Mouse (Mus musculus) heart, embryonic 15.5 days (tissue): ENCODE data around the gene Tbc1d20. TPM values are rescaled to one million over a fixed set of nuclear protein-coding genes. Genes with fewer than 3 reads are reported as not detected.
"Not testable (repeated sequence)": the region's sequence is repeated elsewhere in the genome, so short reads cannot be mapped to it uniquely, and the experiment has no call there.

Experiments used
- ATAC-seq: fragments of 200-750 bp; cut with Nextera tagmentation; replicated peaks from 2 replicates; pipeline ENCODE4 v1.8.0; 2017; ENCODE audit warnings: low read depth, moderate TSS enrichment; ENCODE audit not compliant: insufficient number of reproducible peaks, insufficient read depth, low FRiP score
- H3K27ac ChIP-seq: fragments of 300-500 bp; sonication (generic); 2 replicates; pipeline ENCODE4 v1.5.1; 2015; ENCODE audit warnings: mild to moderate bottlenecking, inconsistent platforms
- H3K27me3 ChIP-seq: fragments of 300-500 bp; sonication (generic); 2 replicates; pipeline ENCODE4 v1.6.1; 2015; ENCODE audit warnings: inconsistent platforms
- H3K36me3 ChIP-seq: fragments of 300-500 bp; sonication (generic); 2 replicates; pipeline ENCODE4 v1.6.1; 2015; ENCODE audit warnings: mild to moderate bottlenecking, inconsistent platforms
- H3K4me1 ChIP-seq: fragments of 300-500 bp; sonication (generic); replicated peaks from 2 replicates; pipeline ENCODE4 v1.6.1; 2015; ENCODE audit warnings: inconsistent platforms
- H3K4me2 ChIP-seq: fragments of 300-500 bp; sonication (generic); 2 replicates; pipeline ENCODE4 v1.6.1; 2015; ENCODE audit warnings: inconsistent platforms, mild to moderate bottlenecking, moderate library complexity
- H3K4me3 ChIP-seq: fragments of 300-500 bp; sonication (generic); 2 replicates; pipeline ENCODE4 v1.5.1; 2015; ENCODE audit warnings: mild to moderate bottlenecking, inconsistent platforms
- H3K9ac ChIP-seq: fragments of 300-500 bp; sonication (generic); 2 replicates; pipeline ENCODE4 v1.6.1; 2015; ENCODE audit warnings: mild to moderate bottlenecking, inconsistent platforms
- H3K9me3 ChIP-seq: fragments of 300-500 bp; sonication (generic); replicated peaks from 2 replicates; pipeline ENCODE4 v1.6.1; 2016; ENCODE audit warnings: inconsistent platforms
- WGBS: fragments of 180-500 bp; shearing (Covaris S2); methylation state at CpG from one replicate; pipeline ENCODE4 v1.1.7; 2015; ENCODE audit warnings: mixed read lengths; 5-methylcytosine and 5-hydroxymethylcytosine counted together
- polyA plus RNA-seq: library from polyadenylated mRNA; unstranded; fragments of >200 nt; fragmentation: Nextera tagmentation; extraction: Ambion mirVana; gene quantifications from 2 replicates; pipeline ENCODE4 v1.2.1, GENCODE M21; 2015

Tbc1d20 gene
- polyA plus RNA-seq, 1 experiment from 2014 or later: 28.8 TPM

- Histone ChIP-seq H3K4me1 (peaks cover 18% of the 10 kb centered on the region), H3K36me3 (no peaks in the 10 kb centered on the region), H3K4me2 (peak within 1 kb of the TSS; percentile 94), H3K27ac (peak within 1 kb of the TSS; percentile 63), H3K9ac (peak within 1 kb of the TSS; percentile 63), H3K27me3 (no peaks in the 10 kb centered on the region), H3K4me3 (peak within 1 kb of the TSS; percentile 71), H3K9me3 (no peaks in the 10 kb centered on the region)
- WGBS: under 1% methylated on average over 51 of the region's 52 CpGs
- ATAC-seq: peak; percentile 82
Observed at GRCm38 (mm10) chr2:152343329-152344213, 49.9 kb downstream of the Tbc1d20 start, which contains the start of gene Trib3. Gene Trib3, minus strand, starts transcription at chr2:152344032.

DNA sequence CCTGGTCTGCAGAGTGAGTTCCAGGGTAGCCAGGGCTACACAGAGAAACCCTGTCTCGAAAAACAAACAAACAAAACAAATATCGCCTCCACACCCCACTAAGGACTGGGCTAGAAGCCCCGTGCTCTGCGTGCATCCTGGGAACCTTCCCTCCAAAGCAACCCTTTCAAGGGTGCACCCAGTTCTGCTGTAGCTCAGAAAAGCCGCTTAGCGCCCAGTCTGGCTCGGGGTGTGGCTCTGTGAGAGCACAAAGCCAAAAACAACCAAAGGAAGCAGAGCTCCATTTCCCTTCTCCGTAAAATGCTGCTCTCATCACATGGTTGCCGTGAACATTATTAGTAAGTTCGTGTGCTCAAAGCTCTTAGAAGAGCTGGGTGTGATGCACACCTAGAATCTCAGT is 50.7 kb downstream of the Tbc1d20 start:
- H3K27me3 ChIP-seq: no peaks in the 10 kb centered on the region
- ATAC-seq: 0 out of 2 replicates have a peak, but pooled peaks have one; percentile 11
- no peaks in the 10 kb centered on the region for H3K36me3 ChIP-seq
- H3K27ac ChIP-seq: peak overlapping the region; percentile 63
- peak overlapping the region; percentile 63 for H3K9ac ChIP-seq
- peak overlapping the region; percentile 94 for H3K4me2 ChIP-seq
- H3K4me1 ChIP-seq: peaks cover 18% of the 10 kb centered on the region
- WGBS: 8% methylated on average over 10 of the region's 10 CpGs
- peak overlapping the region; percentile 71 for H3K4me3 ChIP-seq
- no peaks in the 10 kb centered on the region for H3K9me3 ChIP-seq

- Histone ChIP-seq H3K9me3 (no peaks in the 10 kb centered on the region), H3K4me1 (peaks cover 21% of the 10 kb centered on the region), H3K36me3 (no peaks in the 10 kb centered on the region), H3K27me3 (no peaks in the 10 kb centered on the region), H3K4me2 (no peak overlapping the region), H3K4me3 (no peak overlapping the region), H3K9ac (no peak overlapping the region), H3K27ac (no peak overlapping the region)
- 66% methylated on average over 5 of the region's 5 CpGs for WGBS
- ATAC-seq: no peak
Observed at GRCm38 (mm10) chr2:152344909-152345308, 51.3 kb downstream of the Tbc1d20 start.

- no peak overlapping the region for H3K4me2 ChIP-seq
Observed at GRCm38 (mm10) chr2:152345393-152345792, 51.8 kb downstream of the Tbc1d20 start.

GRCm38 (mm10) chr2:152346776-152347465 is 53.3 kb downstream of the Tbc1d20 start:
- no peak overlapping the region for H3K4me3 ChIP-seq
- no peaks in the 10 kb centered on the region for H3K27me3 ChIP-seq
- 20% methylated on average over 9 of the region's 9 CpGs for WGBS
- no peak for ATAC-seq
- no peaks in the 10 kb centered on the region for H3K9me3 ChIP-seq
- H3K9ac ChIP-seq: no peak overlapping the region
- peaks cover 24% of the 10 kb centered on the region for H3K4me1 ChIP-seq
- no peak overlapping the region for H3K27ac ChIP-seq
- no peaks in the 10 kb centered on the region for H3K36me3 ChIP-seq
- H3K4me2 ChIP-seq: no peak overlapping the region

More at GRCm38 (mm10) chr2:152345393-152345792, 51.8 kb downstream of the Tbc1d20 start:
- H3K27ac ChIP-seq: no peak overlapping the region
- H3K4me1 ChIP-seq: peaks cover 24% of the 10 kb centered on the region
- no peak for ATAC-seq
- H3K36me3 ChIP-seq: no peaks in the 10 kb centered on the region
- no peak overlapping the region for H3K9ac ChIP-seq
- H3K9me3 ChIP-seq: no peaks in the 10 kb centered on the region
- 70% methylated on average over 6 of the region's 6 CpGs for WGBS
- no peaks in the 10 kb centered on the region for H3K27me3 ChIP-seq
- no peak overlapping the region for H3K4me3 ChIP-seq

DNA sequence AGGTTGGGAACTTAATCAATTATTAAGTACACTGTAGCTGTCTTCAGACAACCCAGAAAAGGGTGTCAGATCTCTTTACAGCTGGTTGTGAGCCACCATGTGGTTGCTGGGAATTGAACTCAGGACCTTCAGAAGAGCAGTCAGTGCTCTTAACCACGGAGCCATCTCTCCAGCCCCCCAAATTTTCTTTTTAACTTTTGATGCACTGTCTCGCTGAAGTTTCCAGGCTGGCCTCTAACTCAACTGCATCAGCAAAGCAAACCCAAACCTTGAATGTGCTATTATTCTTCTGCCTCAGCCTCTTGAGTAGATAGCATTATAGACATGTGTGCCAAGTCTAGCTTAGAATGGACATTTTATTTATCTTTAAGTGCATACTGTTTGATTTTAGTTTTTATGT is 54.1 kb downstream of the Tbc1d20 start:
- 76% methylated on average over 2 of the region's 2 CpGs for WGBS
- no peak overlapping the region for H3K27ac ChIP-seq

DNA sequence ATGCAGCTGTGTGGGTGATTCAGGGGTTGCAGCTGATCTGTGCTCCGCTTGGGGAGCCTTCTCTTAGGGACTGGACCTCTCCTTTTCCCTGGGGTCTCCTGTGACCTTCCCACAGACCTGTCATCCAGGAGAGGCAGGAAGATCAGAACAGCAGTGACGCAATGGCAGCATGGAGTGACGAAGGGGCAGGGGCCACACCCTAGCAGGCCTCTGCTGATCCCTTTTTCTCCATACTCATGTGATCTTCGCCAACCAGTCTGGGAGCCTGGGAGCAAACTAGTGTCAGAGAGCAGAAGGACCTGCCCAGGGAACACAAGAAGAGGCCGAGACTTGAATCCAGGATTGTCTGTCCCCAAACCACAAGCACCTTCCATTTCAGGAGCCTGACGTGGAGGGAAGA is 55.6 kb downstream of the Tbc1d20 start:
- Histone ChIP-seq H3K27me3 (no peaks in the 10 kb centered on the region), H3K36me3 (no peaks in the 10 kb centered on the region), H3K4me1 (peaks cover 15% of the 10 kb centered on the region), H3K9me3 (no peaks in the 10 kb centered on the region), H3K9ac (no peak overlapping the region), H3K4me2 (no peak overlapping the region), H3K27ac (no peak overlapping the region), H3K4me3 (no peak overlapping the region)
- 78% methylated on average over 6 of the region's 6 CpGs for WGBS
- no peak for ATAC-seq

More for the DNA sequence above, 54.1 kb downstream of the Tbc1d20 start:
- Histone ChIP-seq H3K4me3 (no peak overlapping the region), H3K36me3 (no peaks in the 10 kb centered on the region), H3K4me2 (no peak overlapping the region), H3K27me3 (no peaks in the 10 kb centered on the region), H3K9me3 (no peaks in the 10 kb centered on the region), H3K9ac (no peak overlapping the region), H3K4me1 (peaks cover 24% of the 10 kb centered on the region)
- ATAC-seq: no peak

DNA sequence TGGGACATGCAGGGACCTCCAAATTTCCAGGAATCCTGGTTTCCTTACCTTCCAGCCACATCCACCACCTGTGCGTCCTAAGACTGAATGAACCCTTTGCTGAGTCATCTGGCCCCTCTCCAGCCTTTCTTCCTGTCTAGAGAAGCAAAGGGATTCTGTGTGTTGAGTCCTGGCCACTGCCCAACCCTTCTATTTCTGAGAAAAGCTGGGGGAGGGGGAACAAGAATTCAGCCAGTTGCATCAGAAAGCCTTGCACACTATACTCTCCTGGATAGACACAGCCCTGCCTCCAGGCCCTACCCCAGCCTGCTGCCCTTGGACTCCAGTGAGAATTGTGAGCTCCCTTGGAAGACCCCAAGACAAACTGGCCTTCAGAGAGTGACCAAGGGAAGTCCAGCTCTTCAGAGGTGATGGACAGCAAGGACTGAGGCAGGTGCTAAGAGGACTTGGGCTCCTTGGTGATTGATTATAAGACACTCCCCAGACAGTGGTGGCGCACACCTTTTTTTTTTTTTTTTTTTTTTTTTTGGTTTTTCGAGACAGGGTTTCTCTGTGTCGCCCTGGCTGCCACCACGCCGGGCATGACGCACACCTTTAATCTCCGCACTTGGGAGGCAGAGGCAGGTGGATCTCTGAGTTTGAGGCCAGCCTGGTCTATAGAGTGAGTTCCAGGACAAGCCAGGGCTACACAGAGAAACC is 56.4 kb downstream of the Tbc1d20 start:
- Histone ChIP-seq H3K4me2 (no peak overlapping the region), H3K27me3 (no peaks in the 10 kb centered on the region), H3K4me3 (no peak overlapping the region), H3K4me1 (peaks cover 11% of the 10 kb centered on the region), H3K27ac (no peak overlapping the region), H3K36me3 (no peaks in the 10 kb centered on the region), H3K9me3 (no peaks in the 10 kb centered on the region), H3K9ac (no peak overlapping the region)
- WGBS: 84% methylated on average over 8 of the region's 8 CpGs
- ATAC-seq: peak; percentile 51; the same call in 1 of the 2 replicates

DNA sequence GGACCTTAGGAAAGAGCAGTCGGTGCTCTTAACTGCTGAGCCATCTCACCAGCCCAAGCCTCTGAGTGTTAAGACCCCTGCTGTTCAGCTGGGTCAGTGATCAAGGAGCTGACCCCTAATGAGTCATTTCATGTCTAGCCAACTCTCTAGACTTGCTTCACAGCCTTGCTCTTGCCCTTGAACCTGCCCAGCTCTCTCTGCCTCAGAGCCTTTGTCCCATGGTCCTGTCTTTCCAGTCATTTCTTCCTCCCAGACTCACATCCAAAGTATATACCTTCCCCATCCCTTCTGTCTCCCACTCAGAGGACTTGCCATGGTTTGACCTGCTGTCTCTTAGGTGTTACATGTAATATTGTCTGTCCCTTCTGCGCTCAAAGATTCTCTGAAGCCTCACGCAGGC is 63.6 kb downstream of the Tbc1d20 start:
- no peaks in the 10 kb centered on the region for H3K36me3 ChIP-seq
- H3K9me3 ChIP-seq: no peaks in the 10 kb centered on the region
- ATAC-seq: no peak
- H3K4me1 ChIP-seq: peaks cover 16% of the 10 kb centered on the region
- H3K4me2 ChIP-seq: no peak overlapping the region
- no peaks in the 10 kb centered on the region for H3K27me3 ChIP-seq
- WGBS: 86% methylated on average over 3 of the region's 3 CpGs
- no peak overlapping the region for H3K27ac ChIP-seq
- H3K4me3 ChIP-seq: no peak overlapping the region
- H3K9ac ChIP-seq: no peak overlapping the region

GRCm38 (mm10) chr2:152358977-152359376 is 65.3 kb downstream of the Tbc1d20 start:
- not testable (repeated sequence) for H3K4me3 ChIP-seq, ATAC-seq, H3K27me3 ChIP-seq, H3K4me2 ChIP-seq, H3K9me3 ChIP-seq, H3K9ac ChIP-seq, H3K27ac ChIP-seq, H3K36me3 ChIP-seq
- WGBS: 85% methylated on average over 5 of the region's 5 CpGs
- H3K4me1 ChIP-seq: peaks cover 23% of the 10 kb centered on the region

GRCm38 (mm10) chr2:152359616-152360015 is 66.0 kb downstream of the Tbc1d20 start:
- no peaks in the 10 kb centered on the region for H3K36me3 ChIP-seq
- no peaks in the 10 kb centered on the region for H3K9me3 ChIP-seq
- no peak for ATAC-seq
- H3K4me1 ChIP-seq: peaks cover 24% of the 10 kb centered on the region
- 50% methylated on average over 5 of the region's 5 CpGs for WGBS
- no peak overlapping the region for H3K9ac ChIP-seq
- peak overlapping the region; percentile 67; the same call in 1 of the 2 replicates for H3K27ac ChIP-seq
- no peaks in the 10 kb centered on the region for H3K27me3 ChIP-seq
- no peak overlapping the region for H3K4me3 ChIP-seq
- H3K4me2 ChIP-seq: no peak overlapping the region
